Mouse (Mus musculus) lung, embryonic 15.5 days (tissue): ENCODE measurements around the gene 9130409I23Rik. TPM values are rescaled to one million over a fixed set of nuclear protein-coding genes. Genes with fewer than 3 reads are reported as not detected.

Experiments
- ATAC-seq: fragments of 200-750 bp; cut with Nextera tagmentation; 2 replicates; pipeline ENCODE4 v1.8.0; 2017; ENCODE audit warnings: moderate number of reproducible peaks, borderline replicate concordance; ENCODE audit not compliant: low FRiP score, low TSS enrichment; ENCODE audit errors: extremely low read depth
- H3K27ac ChIP-seq: fragments of 300-500 bp; sonication (generic); 2 replicates; pipeline ENCODE4 v1.5.1; 2015; ENCODE audit warnings: moderate library complexity, mild to moderate bottlenecking, inconsistent platforms
- H3K27me3 ChIP-seq: fragments of 300-500 bp; sonication (generic); 2 replicates; pipeline ENCODE4 v1.6.1; 2015; ENCODE audit warnings: inconsistent platforms
- H3K36me3 ChIP-seq: fragments of 300-500 bp; sonication (generic); 2 replicates; pipeline ENCODE4 v1.6.1; 2015; ENCODE audit warnings: inconsistent platforms
- H3K4me1 ChIP-seq: fragments of 300-500 bp; sonication (generic); 2 replicates; pipeline ENCODE4 v1.6.1; 2015; ENCODE audit warnings: inconsistent platforms
- H3K4me2 ChIP-seq: fragments of 300-500 bp; sonication (generic); 2 replicates; pipeline ENCODE4 v1.6.1; 2015; ENCODE audit warnings: inconsistent platforms, mild to moderate bottlenecking, moderate library complexity
- H3K4me3 ChIP-seq: fragments of 300-500 bp; sonication (generic); 2 replicates; pipeline ENCODE4 v1.5.1; 2015; ENCODE audit warnings: mild to moderate bottlenecking, inconsistent platforms
- H3K9ac ChIP-seq: fragments of 300-500 bp; sonication (generic); 2 replicates; pipeline ENCODE4 v1.6.1; 2015; ENCODE audit warnings: inconsistent platforms
- H3K9me3 ChIP-seq: fragments of 300-500 bp; sonication (generic); 2 replicates; pipeline ENCODE4 v1.6.1; 2016; ENCODE audit warnings: inconsistent platforms
- whole genome bisulfite sequencing: fragments of 180-500 bp; shearing (Covaris S2); methylation state at CpG from one replicate; pipeline ENCODE4 v1.1.7; 2015; 5-methylcytosine and 5-hydroxymethylcytosine counted together
- polyA plus RNA-seq: library from polyadenylated mRNA; unstranded; fragments of >200 nt; fragmentation: Nextera tagmentation; extraction: Ambion mirVana; gene quantifications from 2 replicates; pipeline ENCODE4 v1.2.1, GENCODE M21; 2015

Gene 9130409I23Rik
- polyA plus RNA-seq, 1 experiment from 2014 or later = not detected

DNA sequence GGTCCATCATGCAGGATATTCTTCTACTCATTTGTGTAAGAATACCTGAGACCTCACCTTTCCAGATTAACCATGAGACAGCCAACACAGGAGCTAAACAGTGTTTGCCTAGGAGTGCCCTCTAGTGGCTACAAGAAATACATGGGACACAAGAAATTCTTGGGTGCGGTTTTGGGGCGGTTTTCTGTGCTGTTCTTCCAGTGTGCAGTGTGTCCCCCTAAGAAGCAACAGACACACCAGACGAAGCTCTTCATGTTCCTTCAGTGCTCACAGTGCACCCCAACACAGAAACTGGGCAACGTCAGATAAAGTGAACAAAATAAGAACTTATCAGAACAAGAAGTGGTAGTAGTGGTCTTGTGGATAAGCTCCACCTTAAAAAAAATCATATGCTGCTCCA is 11.4 kb upstream of the 9130409I23Rik start:
- no peak for ATAC-seq
- WGBS = 8% methylated on average over 4 of the region's 4 CpGs
- Histone ChIP-seq H3K9me3 (no peaks in the 10 kb centered on the region), H3K4me3 (no peak overlapping the region), H3K36me3 (no peaks in the 10 kb centered on the region), H3K27me3 (no peaks in the 10 kb centered on the region; the same call in 1 of the 2 replicates), H3K4me1 (no peaks in the 10 kb centered on the region), H3K4me2 (no peak overlapping the region), H3K27ac (no peak overlapping the region), H3K9ac (no peak overlapping the region)

DNA sequence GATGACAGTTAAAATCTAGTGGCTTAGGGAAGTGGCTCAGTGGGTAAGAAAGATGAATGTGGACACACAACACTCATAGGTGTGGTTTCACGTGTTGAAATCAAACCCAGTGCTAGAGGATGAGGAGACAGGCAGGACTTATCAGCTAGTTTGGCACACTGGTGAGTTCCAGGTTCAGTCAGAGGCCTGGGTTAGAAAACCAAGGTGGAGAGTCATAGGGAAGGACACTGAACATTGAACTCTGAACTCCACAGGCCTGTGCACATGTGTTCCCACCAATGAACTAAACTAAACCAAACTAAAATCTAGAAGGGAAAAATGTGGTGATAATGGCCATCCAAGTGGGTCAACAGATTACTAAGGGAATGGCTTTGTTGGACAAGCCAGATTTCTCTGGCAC is 3.5 kb upstream of the 9130409I23Rik start:
- Histone ChIP-seq H3K9me3 (no peaks in the 10 kb centered on the region), H3K4me2 (no peak overlapping the region), H3K36me3 (no peaks in the 10 kb centered on the region), H3K9ac (no peak overlapping the region), H3K4me3 (no peak overlapping the region), H3K27me3 (no peaks in the 10 kb centered on the region), H3K27ac (no peak overlapping the region), H3K4me1 (no peaks in the 10 kb centered on the region)
- WGBS = 35% methylated on average over 1 of the region's 1 CpGs
- no peak for ATAC-seq

DNA sequence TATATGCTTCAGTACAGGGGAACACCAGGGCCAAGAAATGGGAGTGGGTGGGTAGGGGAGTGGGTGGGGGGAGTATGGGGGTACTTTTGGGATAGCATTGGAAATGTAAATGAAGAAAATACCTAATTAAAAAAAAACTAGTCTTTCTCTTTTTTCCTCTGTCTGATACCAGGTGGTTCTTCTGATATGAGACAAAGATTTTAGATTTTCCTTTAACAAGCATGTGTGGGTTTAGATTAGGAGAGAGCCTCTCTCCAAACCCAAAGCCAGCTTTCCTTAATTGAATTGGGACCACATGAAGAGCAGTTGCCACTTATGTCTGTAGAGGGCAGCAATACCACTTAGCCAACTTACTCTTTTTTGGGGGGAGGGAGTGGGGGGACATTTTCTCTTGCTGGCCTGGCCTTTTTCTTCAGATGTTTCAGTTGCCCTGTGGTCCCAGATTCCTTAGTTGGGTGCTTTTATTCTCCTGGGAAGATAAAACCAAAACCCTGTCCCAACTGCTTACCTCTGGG is 1.7 kb upstream of the 9130409I23Rik start:
- no peaks in the 10 kb centered on the region for H3K36me3 ChIP-seq
- no peak for ATAC-seq

DNA sequence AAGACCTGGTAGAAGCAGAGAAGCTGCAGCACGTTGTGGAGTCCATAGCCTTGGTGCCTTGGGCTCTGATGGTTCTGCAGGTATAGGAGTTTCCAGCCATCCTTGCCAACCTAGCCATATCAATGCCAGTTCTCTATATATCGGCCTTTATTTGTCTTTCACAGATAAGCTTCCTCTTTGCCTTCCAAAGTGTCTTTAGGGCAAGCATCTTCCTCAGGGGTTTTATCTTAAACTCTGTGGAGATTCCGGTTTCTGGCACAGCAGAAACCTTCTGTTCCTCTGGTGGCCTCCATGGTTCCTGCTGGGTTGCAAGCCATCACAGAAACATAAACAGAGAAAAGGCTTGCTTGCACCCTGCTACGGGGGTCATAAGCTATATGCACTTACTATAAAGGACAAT is 1.9 kb downstream of the 9130409I23Rik start:
- Histone ChIP-seq H3K4me1 (no peaks in the 10 kb centered on the region), H3K4me3 (no peak overlapping the region), H3K4me2 (no peak overlapping the region), H3K27me3 (no peaks in the 10 kb centered on the region), H3K9me3 (no peaks in the 10 kb centered on the region), H3K27ac (no peak overlapping the region), H3K36me3 (no peaks in the 10 kb centered on the region), H3K9ac (no peak overlapping the region)
- no peak for ATAC-seq
- 65% methylated on average over 4 of the region's 4 CpGs for WGBS

More for the DNA sequence above, 1.7 kb upstream of the 9130409I23Rik start:
- Histone ChIP-seq H3K9ac (no peak overlapping the region), H3K4me3 (no peak overlapping the region), H3K9me3 (no peaks in the 10 kb centered on the region), H3K27ac (no peak overlapping the region), H3K4me1 (no peaks in the 10 kb centered on the region), H3K27me3 (no peaks in the 10 kb centered on the region), H3K4me2 (no peak overlapping the region)

DNA sequence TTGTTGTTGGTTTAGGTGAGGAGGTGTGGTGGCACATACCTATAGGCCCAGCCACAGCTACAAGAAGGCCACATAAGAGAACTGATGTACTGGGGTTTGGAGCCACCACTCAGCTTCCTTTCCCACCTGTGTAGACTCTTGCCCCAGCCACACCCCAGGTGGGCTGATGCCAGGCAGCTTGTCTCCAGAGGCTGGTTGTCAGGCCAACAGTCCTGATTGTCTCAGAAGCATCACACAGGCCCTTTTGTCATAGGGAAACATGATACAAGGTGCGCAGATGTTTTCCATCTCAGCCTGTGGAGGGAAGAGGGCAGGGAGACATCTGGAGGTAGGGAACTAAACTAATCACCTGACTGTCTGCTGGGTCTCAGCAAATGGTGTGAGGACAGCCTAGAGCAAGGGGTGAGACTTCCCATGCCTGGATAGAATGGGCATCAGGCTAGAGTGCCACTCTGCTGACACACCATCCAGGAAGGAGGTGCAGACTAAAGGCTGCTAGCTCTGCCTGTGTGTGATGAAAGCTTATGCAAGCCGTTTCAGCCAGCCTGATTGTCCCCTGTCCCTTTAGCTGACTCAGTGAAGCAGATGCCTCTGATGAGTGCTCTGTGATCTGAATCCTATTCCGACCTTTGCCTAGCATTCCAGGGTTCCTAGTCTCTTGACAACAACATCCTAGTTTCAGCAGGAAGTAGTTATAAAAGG is 10.9 kb downstream of the 9130409I23Rik start:
- no peaks in the 10 kb centered on the region for H3K4me1 ChIP-seq
- H3K27me3 ChIP-seq = no peaks in the 10 kb centered on the region
- no peak overlapping the region for H3K4me2 ChIP-seq
- no peak overlapping the region for H3K4me3 ChIP-seq
- H3K9ac ChIP-seq = no peak overlapping the region
- WGBS = 58% methylated on average over 3 of the region's 3 CpGs
- H3K27ac ChIP-seq = no peak overlapping the region
- no peak for ATAC-seq
- no peaks in the 10 kb centered on the region for H3K9me3 ChIP-seq
- no peaks in the 10 kb centered on the region for H3K36me3 ChIP-seq

DNA sequence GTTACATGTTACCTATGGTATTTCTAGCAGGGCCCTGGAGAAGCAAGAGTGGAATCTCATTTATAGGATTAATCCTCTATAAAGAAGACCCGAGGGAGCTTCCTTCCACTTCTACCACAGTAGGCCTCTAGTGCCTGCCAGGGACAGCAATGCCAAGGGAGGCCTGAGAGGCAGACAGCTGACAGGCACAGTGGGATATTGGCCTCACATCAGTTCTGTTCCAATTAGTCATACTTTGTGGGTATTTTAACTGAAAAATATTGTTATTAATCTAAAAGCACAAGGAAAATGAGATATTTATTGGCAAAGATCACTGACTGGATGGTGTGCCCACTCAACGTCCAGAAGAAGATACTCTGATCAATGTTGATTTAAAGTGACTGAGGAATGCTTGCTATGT is 13.0 kb downstream of the 9130409I23Rik start:
- H3K4me1 ChIP-seq = no peaks in the 10 kb centered on the region
- H3K36me3 ChIP-seq = no peaks in the 10 kb centered on the region
- ATAC-seq = no peak
- no peak overlapping the region for H3K4me2 ChIP-seq
- H3K27me3 ChIP-seq = no peaks in the 10 kb centered on the region
- H3K9me3 ChIP-seq = no peaks in the 10 kb centered on the region
- 59% methylated on average over 2 of the region's 2 CpGs for WGBS
- H3K9ac ChIP-seq = no peak overlapping the region
- no peak overlapping the region for H3K4me3 ChIP-seq
- H3K27ac ChIP-seq = no peak overlapping the region

DNA sequence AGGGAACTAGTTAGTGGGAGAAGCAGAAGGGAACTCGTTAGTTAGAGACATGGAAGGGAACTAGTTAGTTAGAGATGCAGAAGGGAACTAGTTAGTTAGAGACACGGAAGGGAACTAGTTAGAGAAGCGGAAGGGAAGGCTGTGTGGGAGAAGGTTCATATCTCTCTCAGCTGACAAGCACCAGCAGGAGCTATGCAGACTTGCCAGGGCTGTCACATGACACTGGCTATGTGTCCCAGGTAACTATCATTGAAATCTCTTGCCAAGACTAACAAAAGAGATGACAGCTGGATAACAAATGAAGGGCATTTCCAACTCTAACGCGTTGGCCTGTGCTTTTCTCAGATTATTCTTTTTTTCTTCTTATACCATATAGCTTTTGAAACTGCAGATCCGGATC is 13.6 kb downstream of the 9130409I23Rik start:
- Histone ChIP-seq H3K4me1 (no peaks in the 10 kb centered on the region), H3K4me3 (no peak overlapping the region), H3K27ac (no peak overlapping the region), H3K4me2 (no peak overlapping the region), H3K36me3 (no peaks in the 10 kb centered on the region), H3K9me3 (no peaks in the 10 kb centered on the region), H3K9ac (no peak overlapping the region), H3K27me3 (no peaks in the 10 kb centered on the region)
- no peak for ATAC-seq
- 61% methylated on average over 6 of the region's 6 CpGs for WGBS

DNA sequence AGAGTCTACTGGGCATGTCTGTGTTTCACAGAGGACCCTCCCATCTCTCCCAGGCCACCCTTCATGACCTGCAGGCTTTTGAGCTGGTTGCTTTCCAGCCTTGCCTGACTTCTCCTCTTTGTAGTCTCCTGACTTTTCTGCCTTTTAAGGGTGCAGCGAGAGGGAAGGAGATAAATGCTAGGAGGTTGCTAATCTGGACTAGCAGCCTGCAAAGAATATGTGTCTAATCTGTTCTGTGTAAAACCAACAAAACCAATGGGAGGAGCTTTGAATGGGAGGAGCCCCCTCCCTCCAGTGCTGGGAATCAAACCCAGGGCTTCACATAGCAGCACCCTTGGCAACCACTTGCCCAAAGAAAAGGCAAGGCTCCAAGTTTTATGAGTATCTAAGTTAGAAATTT is 17.3 kb downstream of the 9130409I23Rik start:
- H3K4me1 ChIP-seq = no peaks in the 10 kb centered on the region
- H3K9me3 ChIP-seq = no peaks in the 10 kb centered on the region
- H3K27ac ChIP-seq = no peak overlapping the region
- no peak overlapping the region for H3K9ac ChIP-seq
- H3K4me3 ChIP-seq = no peak overlapping the region
- no peak for ATAC-seq
- WGBS = 69% methylated on average over 1 of the region's 1 CpGs
- H3K36me3 ChIP-seq = no peaks in the 10 kb centered on the region
- H3K4me2 ChIP-seq = no peak overlapping the region
- H3K27me3 ChIP-seq = no peaks in the 10 kb centered on the region

DNA sequence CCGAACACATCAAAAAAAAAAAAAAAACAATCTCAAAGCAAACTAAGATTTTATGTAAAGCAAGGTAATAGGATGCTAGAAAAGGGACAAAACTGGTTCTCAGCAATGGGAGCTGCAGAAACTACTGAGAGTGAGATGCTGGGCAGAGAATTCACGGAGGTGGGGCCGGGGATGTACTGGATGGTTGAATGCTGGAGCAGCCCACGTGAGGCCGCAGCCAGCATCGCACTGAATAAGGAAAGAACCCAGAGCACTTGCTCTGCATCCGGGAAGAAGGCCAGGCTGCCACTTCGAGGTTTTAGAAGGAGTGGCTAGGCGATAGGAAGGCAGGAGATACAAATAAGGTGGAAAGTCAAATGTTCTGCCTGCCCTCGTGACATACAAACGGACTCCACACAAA is 18.6 kb downstream of the 9130409I23Rik start:
- Histone ChIP-seq H3K9me3 (no peaks in the 10 kb centered on the region), H3K4me1 (no peaks in the 10 kb centered on the region), H3K36me3 (no peaks in the 10 kb centered on the region), H3K4me2 (no peak overlapping the region), H3K27me3 (no peaks in the 10 kb centered on the region), H3K4me3 (no peak overlapping the region), H3K27ac (no peak overlapping the region), H3K9ac (no peak overlapping the region)
- no peak for ATAC-seq
- 63% methylated on average over 11 of the region's 11 CpGs for WGBS

DNA sequence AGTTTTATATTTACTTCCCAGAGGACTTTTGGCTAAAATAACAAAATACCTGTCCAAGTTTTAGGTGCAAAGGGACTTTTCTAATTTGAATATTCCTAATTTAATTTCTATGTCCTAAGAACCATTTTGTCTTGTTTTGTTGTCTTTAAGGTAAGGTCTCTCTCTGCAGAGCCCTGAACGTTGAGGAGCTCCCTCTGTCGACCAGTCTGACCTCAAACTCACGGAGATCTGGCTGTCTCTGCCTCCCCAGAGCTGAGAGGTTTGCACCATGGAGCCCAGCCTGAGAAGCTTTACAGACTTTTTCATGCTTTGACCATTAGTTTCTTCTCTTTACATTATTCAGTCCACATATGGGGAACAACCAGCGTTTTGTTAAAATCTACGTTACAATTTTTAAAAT is 22.0 kb downstream of the 9130409I23Rik start:
- H3K9me3 ChIP-seq = no peaks in the 10 kb centered on the region
- H3K27ac ChIP-seq = no peak overlapping the region
- ATAC-seq = no peak
- H3K4me2 ChIP-seq = no peak overlapping the region
- 39% methylated on average over 5 of the region's 5 CpGs for WGBS
- H3K9ac ChIP-seq = no peak overlapping the region
- H3K27me3 ChIP-seq = no peaks in the 10 kb centered on the region
- H3K4me1 ChIP-seq = no peaks in the 10 kb centered on the region
- no peaks in the 10 kb centered on the region for H3K36me3 ChIP-seq
- no peak overlapping the region for H3K4me3 ChIP-seq

DNA sequence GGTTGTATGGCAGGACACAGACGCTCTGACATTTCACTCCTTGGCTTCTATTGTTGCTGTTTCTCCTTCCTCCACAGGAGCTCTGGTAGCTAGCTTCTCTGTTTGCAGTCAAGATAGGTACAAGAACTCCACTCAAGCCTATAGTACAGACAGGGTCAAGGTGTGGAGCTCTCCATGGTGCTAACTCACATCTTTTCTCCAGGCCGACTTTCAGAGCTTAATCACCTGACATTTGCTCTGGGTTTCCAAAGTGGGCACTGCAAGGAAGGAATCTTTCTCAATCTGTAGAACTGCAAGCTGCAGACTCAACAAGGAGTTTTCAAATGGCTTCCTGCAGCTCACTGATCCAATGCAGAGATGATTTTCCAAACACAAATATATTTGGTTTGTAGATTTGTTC is 33.0 kb downstream of the 9130409I23Rik start:
- WGBS = 38% methylated on average over 2 of the region's 2 CpGs
- Histone ChIP-seq H3K27me3 (no peaks in the 10 kb centered on the region), H3K36me3 (no peaks in the 10 kb centered on the region), H3K9me3 (no peaks in the 10 kb centered on the region), H3K27ac (no peak overlapping the region), H3K9ac (no peak overlapping the region), H3K4me1 (no peaks in the 10 kb centered on the region), H3K4me3 (no peak overlapping the region), H3K4me2 (no peak overlapping the region)
- ATAC-seq = no peak

DNA sequence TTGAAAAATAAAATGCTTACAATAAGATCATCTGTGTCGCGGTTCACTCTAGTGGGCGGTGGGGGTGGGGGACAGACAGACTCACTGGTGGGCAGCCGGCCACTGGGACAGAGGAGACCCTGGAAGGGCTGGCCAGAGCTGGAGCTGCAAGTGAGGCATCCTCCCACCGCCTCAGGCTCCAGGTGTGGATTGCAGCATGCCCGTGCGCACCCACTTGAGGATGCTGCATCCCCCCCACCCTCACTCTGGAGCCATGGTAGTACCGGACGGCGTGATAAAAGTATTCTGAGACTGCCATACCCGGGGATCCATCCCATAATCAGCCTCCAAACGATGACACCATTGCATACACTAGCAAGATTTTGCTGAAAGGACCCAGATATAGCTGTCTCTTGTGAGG is 39.0 kb downstream of the 9130409I23Rik start:
- H3K4me3 ChIP-seq = no peak overlapping the region
- H3K36me3 ChIP-seq = peaks cover 36% of the 10 kb centered on the region
- 70% methylated on average over 12 of the region's 12 CpGs for WGBS
- no peak overlapping the region for H3K4me2 ChIP-seq
- H3K9ac ChIP-seq = no peak overlapping the region
- no peak for ATAC-seq
- no peak overlapping the region for H3K27ac ChIP-seq
- no peaks in the 10 kb centered on the region for H3K27me3 ChIP-seq
- no peaks in the 10 kb centered on the region for H3K4me1 ChIP-seq
- no peaks in the 10 kb centered on the region for H3K9me3 ChIP-seq
